Mouse (Mus musculus): ENCODE results near the gene Kat2b. TPM values are rescaled to one million over a fixed set of nuclear protein-coding genes. Genes with fewer than 3 reads are reported as not detected.
"Not testable (repeated sequence)": the region's sequence is repeated elsewhere in the genome, so short reads cannot be mapped to it uniquely, and the experiment has no call there.

Kat2b gene
- polyA plus RNA-seq, 1 experiment from 2014 or later: 6.7 TPM

GRCm38 (mm10) chr17:53557443-53557842, 9.2 kb upstream of the Kat2b start:
- no peak overlapping the region for H3K4me2 ChIP-seq
- no peak overlapping the region for H3K27ac ChIP-seq
- no peak overlapping the region for H3K9ac ChIP-seq
- no peak for ATAC-seq (replicated peaks)
- H3K9me3 ChIP-seq: no peaks in the 10 kb centered on the region
- no peaks in the 10 kb centered on the region for H3K36me3 ChIP-seq (replicated peaks)
- no peaks in the 10 kb centered on the region for H3K4me1 ChIP-seq
- H3K27me3 ChIP-seq (replicated peaks): no peaks in the 10 kb centered on the region
- 47% methylated on average over 3 of the region's 3 CpGs for WGBS
- H3K4me3 ChIP-seq: no peak overlapping the region

- no peak overlapping the region for H3K4me3 ChIP-seq
- H3K4me1 ChIP-seq: no peaks in the 10 kb centered on the region
- H3K27ac ChIP-seq: no peak overlapping the region
- H3K36me3 ChIP-seq (replicated peaks): no peaks in the 10 kb centered on the region
- no peak overlapping the region for H3K4me2 ChIP-seq
- ATAC-seq (replicated peaks): no peak
- 93% methylated on average over 5 of the region's 5 CpGs for WGBS
- no peak overlapping the region for H3K9ac ChIP-seq
- no peaks in the 10 kb centered on the region for H3K27me3 ChIP-seq (replicated peaks)
- no peaks in the 10 kb centered on the region for H3K9me3 ChIP-seq
These were observed 7.0 kb upstream of the Kat2b start for GRCm38 (mm10) chr17:53559646-53560045.

GRCm38 (mm10) chr17:53561458-53562029, 5.1 kb upstream of the Kat2b start:
- Histone ChIP-seq H3K27me3 (replicated peaks) (no peaks in the 10 kb centered on the region), H3K4me1 (peaks cover 6% of the 10 kb centered on the region), H3K9ac (no peak overlapping the region), H3K4me3 (no peak overlapping the region), H3K4me2 (no peak overlapping the region), H3K9me3 (no peaks in the 10 kb centered on the region), H3K36me3 (replicated peaks) (no peaks in the 10 kb centered on the region), H3K27ac (no peak overlapping the region)
- ATAC-seq (replicated peaks): no peak
- WGBS: 77% methylated on average over 4 of the region's 4 CpGs

- H3K27me3 ChIP-seq (replicated peaks): no peaks in the 10 kb centered on the region
- no peaks in the 10 kb centered on the region for H3K36me3 ChIP-seq (replicated peaks)
- H3K9me3 ChIP-seq: no peaks in the 10 kb centered on the region
- no peak overlapping the region for H3K4me2 ChIP-seq
- H3K9ac ChIP-seq: no peak overlapping the region
- peaks cover 22% of the 10 kb centered on the region for H3K4me1 ChIP-seq
- 94% methylated on average over 4 of the region's 4 CpGs for WGBS
- no peak for ATAC-seq (replicated peaks)
- no peak overlapping the region for H3K27ac ChIP-seq
- no peak overlapping the region for H3K4me3 ChIP-seq
These were observed 1.8 kb upstream of the Kat2b start for GRCm38 (mm10) chr17:53564837-53565236.

GRCm38 (mm10) chr17:53566919-53567345, 271 bp downstream of the Kat2b start:
- peak overlapping the region; percentile 91 for H3K9ac ChIP-seq
- peaks cover 28% of the 10 kb centered on the region for H3K4me1 ChIP-seq
- H3K9me3 ChIP-seq: no peaks in the 10 kb centered on the region
- peak overlapping the region; percentile 95 for H3K27ac ChIP-seq
- H3K36me3 ChIP-seq (replicated peaks): no peaks in the 10 kb centered on the region
- H3K27me3 ChIP-seq (replicated peaks): no peaks in the 10 kb centered on the region
- peak overlapping the region; percentile 95 for H3K4me3 ChIP-seq
- ATAC-seq (replicated peaks): peak; percentile 73
- H3K4me2 ChIP-seq: peak overlapping the region; percentile 85
- WGBS: 0% methylated on average over 33 of the region's 51 CpGs

GRCm38 (mm10) chr17:53567346-53568101, 863 bp downstream of the Kat2b start:
- ATAC-seq (replicated peaks): peak; percentile 77
- H3K36me3 ChIP-seq (replicated peaks): no peaks in the 10 kb centered on the region
- peaks cover 28% of the 10 kb centered on the region for H3K4me1 ChIP-seq
- peak overlapping the region; percentile 95 for H3K4me3 ChIP-seq
- peak overlapping the region; percentile 95 for H3K27ac ChIP-seq
- H3K9me3 ChIP-seq: no peaks in the 10 kb centered on the region
- H3K4me2 ChIP-seq: peak overlapping the region; percentile 85
- peak overlapping the region; percentile 91 for H3K9ac ChIP-seq
- H3K27me3 ChIP-seq (replicated peaks): no peaks in the 10 kb centered on the region
- under 1% methylated on average over 65 of the region's 67 CpGs for WGBS

- Histone ChIP-seq H3K9ac (peak overlapping the region; percentile 91), H3K4me3 (peak overlapping the region; percentile 95), H3K4me1 (peaks cover 28% of the 10 kb centered on the region), H3K36me3 (replicated peaks) (no peaks in the 10 kb centered on the region), H3K27ac (peak overlapping the region; percentile 95), H3K9me3 (no peaks in the 10 kb centered on the region), H3K27me3 (replicated peaks) (no peaks in the 10 kb centered on the region), H3K4me2 (peak overlapping the region; percentile 85)
- peak; percentile 92 for ATAC-seq (replicated peaks)
- under 1% methylated on average over 15 of the region's 15 CpGs for WGBS
These were observed 1.5 kb downstream of the Kat2b start for GRCm38 (mm10) chr17:53568118-53568517.

GRCm38 (mm10) chr17:53568734-53569386, 2.2 kb downstream of the Kat2b start:
- Histone ChIP-seq H3K4me2 (peak overlapping the region; percentile 85), H3K4me3 (peak overlapping the region; percentile 95), H3K9me3 (no peaks in the 10 kb centered on the region), H3K27me3 (replicated peaks) (no peaks in the 10 kb centered on the region), H3K27ac (peak overlapping the region; percentile 95), H3K9ac (peak overlapping the region; percentile 91), H3K36me3 (replicated peaks) (no peaks in the 10 kb centered on the region), H3K4me1 (peaks cover 28% of the 10 kb centered on the region)
- ATAC-seq (replicated peaks): no peak
- WGBS: 28% methylated on average over 8 of the region's 8 CpGs

GRCm38 (mm10) chr17:53569829-53570228, 3.2 kb downstream of the Kat2b start:
- WGBS: 40% methylated on average over 6 of the region's 6 CpGs
- no peak for ATAC-seq (replicated peaks)
- H3K9me3 ChIP-seq: no peaks in the 10 kb centered on the region
- no peak overlapping the region; the same call in 1 of the 2 replicates for H3K27ac ChIP-seq
- peaks cover 28% of the 10 kb centered on the region for H3K4me1 ChIP-seq
- no peaks in the 10 kb centered on the region for H3K27me3 ChIP-seq (replicated peaks)
- no peaks in the 10 kb centered on the region for H3K36me3 ChIP-seq (replicated peaks)
- 0 out of 2 replicates have a peak overlapping the region, but pooled peaks have one; percentile 3 for H3K4me3 ChIP-seq
- H3K4me2 ChIP-seq: peak overlapping the region; percentile 14
- no peak overlapping the region for H3K9ac ChIP-seq

GRCm38 (mm10) chr17:53570361-53570875, 3.8 kb downstream of the Kat2b start:
- Histone ChIP-seq H3K27me3 (replicated peaks) (no peaks in the 10 kb centered on the region), H3K9me3 (no peaks in the 10 kb centered on the region), H3K4me3 (no peak overlapping the region), H3K27ac (no peak overlapping the region), H3K4me2 (no peak overlapping the region), H3K9ac (no peak overlapping the region), H3K36me3 (replicated peaks) (no peaks in the 10 kb centered on the region), H3K4me1 (peaks cover 28% of the 10 kb centered on the region)
- ATAC-seq (replicated peaks): no peak
- WGBS: 31% methylated on average over 10 of the region's 10 CpGs

- WGBS: 87% methylated on average over 5 of the region's 5 CpGs
These were observed 4.3 kb downstream of the Kat2b start for GRCm38 (mm10) chr17:53570932-53571331.

GRCm38 (mm10) chr17:53573019-53573556, 6.4 kb downstream of the Kat2b start:
- Histone ChIP-seq H3K4me2 (no peak overlapping the region), H3K27me3 (replicated peaks) (no peaks in the 10 kb centered on the region), H3K9ac (no peak overlapping the region), H3K4me3 (no peak overlapping the region), H3K4me1 (peaks cover 21% of the 10 kb centered on the region), H3K9me3 (no peaks in the 10 kb centered on the region), H3K36me3 (replicated peaks) (no peaks in the 10 kb centered on the region), H3K27ac (no peak overlapping the region)
- WGBS: 81% methylated on average over 4 of the region's 4 CpGs
- no peak for ATAC-seq (replicated peaks)

More at GRCm38 (mm10) chr17:53570932-53571331, 4.3 kb downstream of the Kat2b start:
- peaks cover 26% of the 10 kb centered on the region for H3K4me1 ChIP-seq
- H3K4me3 ChIP-seq; H3K4me2 ChIP-seq; H3K27ac ChIP-seq; H3K9me3 ChIP-seq; ATAC-seq (replicated peaks); H3K27me3 ChIP-seq (replicated peaks); H3K36me3 ChIP-seq (replicated peaks); H3K9ac ChIP-seq: not testable (repeated sequence)

Measured in midbrain, embryonic 15.5 days (tissue).